Mouse (Mus musculus) MEL (cell line): ENCODE results near the gene Nudt9. TPM values are rescaled to one million over a fixed set of nuclear protein-coding genes. Genes with fewer than 3 reads are reported as not detected.

Source experiments
- DNase-seq: peaks from one replicate; pipeline ENCODE4 v3.0.0; 2011; ENCODE audit warnings: low read depth, low spot score
- H3K27ac ChIP-seq: 2 replicates; pipeline ENCODE4 v1.5.1; 2012; ENCODE audit warnings: low read depth, mild to moderate bottlenecking, control low read depth, low read length, moderate library complexity; ENCODE audit not compliant: control insufficient read depth
- H3K27me3 ChIP-seq, 2 experiments: fragments of 150-350 bp in 1 of 2; sonication (generic) in 1 of 2; 2 replicates each; pipeline ENCODE4 v1.6.1; 2012; ENCODE audit warnings: low read length in 2 of 2, mild to moderate bottlenecking in 2 of 2, improper control_type of control experiment in 1 of 2, moderate library complexity in 1 of 2; ENCODE audit not compliant: insufficient read depth in 2 of 2, control insufficient read depth in 1 of 2
- H3K36me3 ChIP-seq, 2 experiments: 2 replicates each; pipeline ENCODE4 v1.6.1; 2012 to 2014; ENCODE audit warnings: low read length in 2 of 2, improper control_type of control experiment in 1 of 2, inconsistent platforms in 1 of 2, mild to moderate bottlenecking in 1 of 2; ENCODE audit not compliant: insufficient read depth in 2 of 2, control insufficient read depth in 1 of 2
- H3K4me1 ChIP-seq, 2 experiments: fragments of 150-350 bp in 1 of 2; sonication (generic) in 1 of 2; 2 replicates each; pipeline ENCODE4 v1.6.1; 2012; ENCODE audit warnings: low read length in 2 of 2, improper control_type of control experiment in 1 of 2, mild to moderate bottlenecking in 1 of 2; ENCODE audit not compliant: insufficient read depth in 2 of 2, control insufficient read depth in 1 of 2
- H3K4me3 ChIP-seq, 2 experiments: fragments of 150-350 bp in 1 of 2; sonication (generic) in 1 of 2; 2 replicates each; pipeline ENCODE4 v1.5.1; 2012; ENCODE audit warnings: low read depth in 2 of 2, low read length in 2 of 2, mild to moderate bottlenecking in 2 of 2, moderate library complexity in 2 of 2, control low read depth in 1 of 2, improper control_type of control experiment in 1 of 2; ENCODE audit not compliant: control insufficient read depth in 1 of 2, insufficient read depth in 1 of 2
- H3K79me2 ChIP-seq: 2 replicates; pipeline ENCODE4 v1.6.1; 2012; ENCODE audit warnings: mild to moderate bottlenecking, low read length, moderate library complexity; ENCODE audit not compliant: control insufficient read depth, poor library complexity, insufficient read depth
- H3K9ac ChIP-seq: 2 replicates; pipeline ENCODE4 v1.6.1; 2012; ENCODE audit warnings: low read depth, mild to moderate bottlenecking, control low read depth, low read length, moderate library complexity; ENCODE audit not compliant: control insufficient read depth, poor library complexity, severe bottlenecking
- H3K9me3 ChIP-seq: fragments of 150-350 bp; sonication (generic); replicated peaks from 2 replicates; pipeline ENCODE4 v1.6.1; 2012; ENCODE audit warnings: mild to moderate bottlenecking, low read length, improper control_type of control experiment, moderate library complexity; ENCODE audit not compliant: insufficient read depth
- BHLHE40 ChIP-seq: IDR thresholded peaks from 2 replicates; pipeline ENCODE4 v1.6.1; 2012; ENCODE audit warnings: low read depth, mild to moderate bottlenecking, inconsistent platforms, low read length, improper control_type of control experiment, borderline replicate concordance
- CHD1 ChIP-seq: IDR thresholded peaks from 2 replicates; pipeline ENCODE4 v1.6.1; 2012; ENCODE audit warnings: low read depth, mild to moderate bottlenecking, inconsistent platforms, low read length, improper control_type of control experiment
- CHD2 ChIP-seq: IDR thresholded peaks from 2 replicates; pipeline ENCODE4 v1.6.1; 2011; ENCODE audit warnings: low read length, improper control_type of control experiment
- E2F4 ChIP-seq: IDR thresholded peaks from 2 replicates; pipeline ENCODE4 v1.6.1; 2011; ENCODE audit warnings: low read depth, low read length, improper control_type of control experiment, borderline replicate concordance
- ELF1 ChIP-seq: IDR thresholded peaks from 2 replicates; pipeline ENCODE4 v1.6.1; 2014; ENCODE audit warnings: low read depth, mild to moderate bottlenecking, inconsistent platforms, low read length, improper control_type of control experiment, moderate library complexity
- HCFC1 ChIP-seq: IDR thresholded peaks from 2 replicates; pipeline ENCODE4 v1.6.1; 2012; ENCODE audit warnings: low read depth, mild to moderate bottlenecking, inconsistent platforms, low read length, improper control_type of control experiment, moderate library complexity
- KAT2A ChIP-seq: conservative IDR thresholded peaks from 2 replicates; pipeline ENCODE4 v1.6.1; 2012; ENCODE audit warnings: low read depth, low read length, improper control_type of control experiment, inconsistent platforms
- MEF2A ChIP-seq: IDR thresholded peaks from 2 replicates; pipeline ENCODE4 v1.6.1; 2014; ENCODE audit warnings: low read depth, mild to moderate bottlenecking, inconsistent platforms, low read length, improper control_type of control experiment; ENCODE audit not compliant: poor library complexity, insufficient replicate concordance, severe bottlenecking; ENCODE audit errors: extremely low read depth
- MYC ChIP-seq: IDR thresholded peaks from 2 replicates; pipeline ENCODE4 v1.6.1; 2011; ENCODE audit warnings: low read depth, mild to moderate bottlenecking, low read length, improper control_type of control experiment, moderate library complexity
- NELFE ChIP-seq: IDR thresholded peaks from 2 replicates; pipeline ENCODE4 v1.6.1; 2011; ENCODE audit warnings: low read depth, low read length, improper control_type of control experiment
- NRF1 ChIP-seq: IDR thresholded peaks from 2 replicates; pipeline ENCODE4 v1.6.1; 2014; ENCODE audit warnings: low read depth, mild to moderate bottlenecking, inconsistent platforms, low read length, improper control_type of control experiment, moderate library complexity; ENCODE audit not compliant: poor library complexity, insufficient read depth, severe bottlenecking
- POLR2A ChIP-seq, 2 experiments: IDR thresholded peaks; 2 replicates each; pipeline ENCODE4 v1.6.1; 2011 to 2012; ENCODE audit warnings: low read length in 2 of 2, mild to moderate bottlenecking in 2 of 2, control low read depth in 1 of 2, improper control_type of control experiment in 1 of 2, low read depth in 1 of 2, moderate library complexity in 1 of 2; ENCODE audit not compliant: control insufficient read depth in 1 of 2, insufficient read depth in 1 of 2, poor library complexity in 1 of 2
- RCOR1 ChIP-seq: IDR thresholded peaks from 2 replicates; pipeline ENCODE4 v1.6.1; 2012; ENCODE audit warnings: low read depth, mild to moderate bottlenecking, inconsistent platforms, low read length, improper control_type of control experiment
- SIN3A ChIP-seq: IDR thresholded peaks from 2 replicates; pipeline ENCODE4 v1.6.1; 2012; ENCODE audit warnings: low read length, improper control_type of control experiment, inconsistent platforms
- SMC3 ChIP-seq: IDR thresholded peaks from 2 replicates; pipeline ENCODE4 v1.6.1; 2011; ENCODE audit warnings: low read depth, low read length, improper control_type of control experiment
- TAL1 ChIP-seq: IDR thresholded peaks from 2 replicates; pipeline ENCODE4 v1.6.1; 2012; ENCODE audit warnings: mild to moderate bottlenecking, inconsistent platforms, low read length, moderate library complexity, mixed read lengths
- UBTF ChIP-seq: IDR thresholded peaks from 2 replicates; pipeline ENCODE4 v1.6.1; 2012; ENCODE audit warnings: low read depth, mild to moderate bottlenecking, inconsistent platforms, low read length, improper control_type of control experiment, moderate library complexity, borderline replicate concordance; ENCODE audit not compliant: insufficient read depth
- USF2 ChIP-seq, 2 experiments: IDR thresholded peaks; 2 replicates each; pipeline ENCODE4 v1.6.1; 2011 to 2012; ENCODE audit warnings: improper control_type of control experiment in 2 of 2, low read length in 2 of 2, borderline replicate concordance in 1 of 2, inconsistent platforms in 1 of 2, low read depth in 1 of 2, mild to moderate bottlenecking in 1 of 2; ENCODE audit not compliant: insufficient read depth in 1 of 2
- ZMIZ1 ChIP-seq: IDR thresholded peaks from 2 replicates; pipeline ENCODE4 v1.6.1; 2012; ENCODE audit warnings: low read depth, mild to moderate bottlenecking, inconsistent platforms, low read length, improper control_type of control experiment, moderate library complexity
- ZNF384 ChIP-seq: IDR thresholded peaks from 2 replicates; pipeline ENCODE4 v1.6.1; 2012; ENCODE audit warnings: low read depth, mild to moderate bottlenecking, inconsistent platforms, low read length, improper control_type of control experiment
- polyA plus RNA-seq, 2 experiments: library from polyadenylated mRNA; stranded (reverse) in 1 of 2; unstranded in 1 of 2; fragments of >175 nt in 1 of 2; fragments of >200 nt in 1 of 2; gene quantifications; 2 replicates each; pipeline versions ENCODE4 v1.2.1 to v1.2.4; 2012; ENCODE audit warnings: low replicate concordance in 2 of 2, low read depth in 1 of 2; ENCODE audit not compliant: insufficient read length in 2 of 2, insufficient read depth in 1 of 2, missing spikeins in 1 of 2
- total RNA-seq: library from RNA; depleted of rRNA; stranded (reverse); fragments of 300-350 nt; gene quantifications from 2 replicates; pipeline ENCODE4 v1.2.3, GENCODE M21; 2012

Gene Nudt9
- total and polyA plus RNA-seq, 3 experiments, result 102 to 125 TPM; not detected in 1

DNA sequence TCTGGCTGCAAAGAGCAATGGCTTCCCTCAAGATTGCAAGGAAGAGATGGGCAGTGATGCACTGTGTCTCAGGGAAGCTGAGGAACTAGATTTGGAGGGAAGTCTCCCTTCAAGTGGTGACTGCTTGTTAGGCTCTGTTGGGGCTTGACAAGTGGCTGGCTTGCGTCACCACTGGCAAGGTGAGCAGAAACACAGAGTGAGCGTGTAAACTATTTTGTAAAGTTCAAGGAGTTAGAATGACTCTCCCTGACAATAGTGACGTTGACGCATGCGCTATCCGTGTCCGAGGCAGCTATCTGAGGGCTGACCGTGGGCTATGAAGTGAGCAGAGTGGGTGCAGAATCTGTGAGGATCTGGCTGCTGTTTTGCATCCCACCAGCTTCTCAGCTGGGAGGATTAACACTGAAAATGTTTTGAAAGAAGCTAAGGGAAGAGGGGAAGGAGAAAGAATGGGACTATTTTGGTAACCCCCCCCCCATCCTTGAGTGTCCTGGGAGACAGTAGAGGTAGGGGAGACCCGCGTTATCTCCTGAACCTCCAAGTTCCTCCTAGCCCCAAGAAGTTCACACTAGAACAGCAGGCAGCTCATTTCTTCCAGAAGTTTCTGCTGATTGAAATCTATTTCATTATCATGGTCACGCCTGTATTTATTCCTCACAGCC, 49.4 kb downstream of the Nudt9 start:
- TF ChIP-seq ZNF384 (no peak), TAL1 (no peak), NELFE (no peak), SMC3 (no peak), HCFC1 (no peak), POLR2A (IDR thresholded peaks at IDR 0.05; ENCODE audit: control insufficient read depth in 1 of 2, insufficient read depth in 1 of 2, low read depth in 1 of 2, low read length in 2 of 2, poor library complexity in 1 of 2) (no peak), SIN3A (no peak), MYC (no peak), KAT2A (no peak), UBTF (no peak), MEF2A (no peak), USF2 (IDR thresholded peaks at IDR 0.05; ENCODE audit: borderline replicate concordance in 1 of 2, insufficient read depth in 1 of 2, low read depth in 1 of 2, low read length in 2 of 2) (no peak), ELF1 (no peak), ZMIZ1 (no peak), RCOR1 (no peak), CHD2 (no peak), NRF1 (no peak), BHLHE40 (no peak), CHD1 (no peak), E2F4 (no peak)
- Histone ChIP-seq H3K27me3 (peaks cover 0 to 2% of the 10 kb centered on the region in 2 experiments; a peak in 2 of 4 replicates), H3K36me3 (no peaks in the 10 kb centered on the region), H3K9ac (no peak overlapping the region), H3K27ac (no peak overlapping the region), H3K4me3 (no peak overlapping the region), H3K9me3 (no peaks in the 10 kb centered on the region), H3K4me1 (no peaks in the 10 kb centered on the region), H3K79me2 (no peaks in the 10 kb centered on the region)
- no peak for DNase-seq
